Mouse (Mus musculus): ENCODE data around the gene Dpm3. TPM values are rescaled to one million over a fixed set of nuclear protein-coding genes. Genes with fewer than 3 reads are reported as not detected.

The Dpm3 gene
- total and polyA plus RNA-seq, 3 experiments = 237 to 271 TPM; not detected in 1

DNA sequence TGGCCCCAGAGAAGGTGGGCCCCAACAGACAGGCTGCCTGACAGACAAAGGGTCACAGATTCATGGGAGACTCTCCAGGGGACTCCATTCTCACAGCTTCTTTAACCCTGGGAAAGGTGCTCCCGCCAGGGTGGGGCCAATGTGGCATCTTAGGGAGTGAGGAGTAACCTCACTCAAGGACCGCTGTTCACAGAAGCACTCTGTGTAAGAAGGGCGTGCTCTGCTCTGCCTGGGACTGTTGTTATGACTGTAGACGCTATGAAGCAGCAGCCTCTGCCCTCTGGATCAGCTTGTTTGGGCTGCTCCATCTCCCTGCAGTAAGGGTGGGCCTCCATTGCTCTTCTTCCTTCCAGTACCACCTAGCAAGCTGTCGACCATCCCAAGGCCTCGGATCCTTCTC lies 45.3 kb downstream of the Dpm3 start:
- no peaks in the 10 kb centered on the region for H3K79me2 ChIP-seq (ENCODE audit: control insufficient read depth, insufficient read depth, low read length, poor library complexity)
- no peaks in the 10 kb centered on the region; a peak in 1 of 4 replicates for H3K36me3 ChIP-seq (ENCODE audit: control insufficient read depth in 1 of 2, insufficient read depth in 2 of 2, low read length in 2 of 2)
- TF ChIP-seq CHD1 (IDR thresholded peaks at IDR 0.05; ENCODE audit: low read depth, low read length) (no peak), UBTF (IDR thresholded peaks at IDR 0.05; ENCODE audit: borderline replicate concordance, insufficient read depth, low read depth, low read length) (no peak), POLR2A (IDR thresholded peaks at IDR 0.05; ENCODE audit: control insufficient read depth in 1 of 2, insufficient read depth in 1 of 2, low read depth in 1 of 2, low read length in 2 of 2, poor library complexity in 1 of 2) (no peak), NRF1 (IDR thresholded peaks at IDR 0.05; ENCODE audit: insufficient read depth, low read depth, low read length, poor library complexity, severe bottlenecking) (no peak), POLR2AphosphoS5 (IDR thresholded peaks at IDR 0.05; ENCODE audit: borderline replicate concordance, low read depth, low read length) (no peak), HCFC1 (IDR thresholded peaks at IDR 0.05; ENCODE audit: low read depth, low read length) (no peak), E2F4 (IDR thresholded peaks at IDR 0.05; ENCODE audit: borderline replicate concordance, low read depth, low read length) (no peak), RAD21 (IDR thresholded peaks at IDR 0.05; ENCODE audit: low read depth, low read length) (no peak), ZKSCAN1 (IDR thresholded peaks at IDR 0.05; ENCODE audit: low read depth, low read length) (no peak), GATA1 (IDR thresholded peaks at IDR 0.05; ENCODE audit: low read depth, low read length) (no peak), USF1 (IDR thresholded peaks at IDR 0.05; ENCODE audit: low read depth, low read length) (no peak), MAFK (IDR thresholded peaks at IDR 0.05; ENCODE audit: borderline replicate concordance, low read depth, low read length) (no peak), ZC3H11A (IDR thresholded peaks at IDR 0.05; ENCODE audit: low read depth, low read length) (no peak), POLR2AphosphoS2 (IDR thresholded peaks at IDR 0.05; ENCODE audit: low read length) (no peak), ZNF384 (IDR thresholded peaks at IDR 0.05; ENCODE audit: low read depth, low read length) (no peak)
- H3K4me1 ChIP-seq (ENCODE audit: control insufficient read depth in 1 of 2, insufficient read depth in 2 of 2, low read length in 2 of 2) = no peaks in the 10 kb centered on the region
- H3K27ac ChIP-seq (ENCODE audit: control insufficient read depth, low read depth, low read length) = no peak overlapping the region
- peaks cover 1 to 8% of the 10 kb centered on the region in 2 experiments; a peak in 3 of 4 replicates for H3K27me3 ChIP-seq (ENCODE audit: control insufficient read depth in 1 of 2, insufficient read depth in 2 of 2, low read length in 2 of 2)
- H3K9ac ChIP-seq (ENCODE audit: control insufficient read depth, low read depth, low read length, poor library complexity, severe bottlenecking) = no peak overlapping the region
- H3K9me3 ChIP-seq (replicated peaks; ENCODE audit: insufficient read depth, low read length) = no peaks in the 10 kb centered on the region
- no peak for DNase-seq (ENCODE audit: low read depth, low spot score)
- no peak overlapping the region for H3K4me3 ChIP-seq (ENCODE audit: control insufficient read depth in 1 of 2, insufficient read depth in 1 of 2, low read depth in 2 of 2, low read length in 2 of 2)

DNA sequence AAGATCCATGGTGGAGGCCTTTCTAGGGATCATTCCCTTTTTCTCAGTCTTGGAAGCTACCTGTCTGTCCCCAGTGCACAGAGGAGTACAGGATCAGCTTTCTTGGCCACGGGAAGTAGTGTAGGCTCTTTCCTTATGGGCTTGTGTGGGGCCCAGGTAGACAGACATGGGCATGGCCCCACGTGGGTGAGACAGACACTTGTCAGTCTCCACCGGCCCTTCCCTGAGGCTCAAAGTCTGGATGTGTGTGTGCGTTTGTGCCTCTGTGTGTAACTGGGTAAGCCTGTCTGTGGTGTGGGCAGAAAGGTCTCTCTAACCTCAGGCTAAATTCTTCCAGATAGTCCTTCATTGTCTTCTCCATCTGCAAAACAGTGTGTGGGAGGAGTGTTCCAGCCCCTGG lies 45.9 kb downstream of the Dpm3 start:
- H3K9ac ChIP-seq (ENCODE audit: control insufficient read depth, low read depth, low read length, poor library complexity, severe bottlenecking) = no peak overlapping the region
- TF ChIP-seq ZMIZ1 (IDR thresholded peaks at IDR 0.05; ENCODE audit: low read depth, low read length) = no peak
- no peak for TF ChIP-seq CTCF (IDR thresholded peaks at IDR 0.05 in 2 of 3, conservative IDR thresholded peaks at IDR 0.05 in 1 of 3; ENCODE audit: control insufficient read depth in 1 of 3, insufficient read depth in 1 of 3, low read depth in 2 of 3, low read length in 3 of 3, poor library complexity in 1 of 3, severe bottlenecking in 1 of 3)
- TF ChIP-seq GATA1 (IDR thresholded peaks at IDR 0.05; ENCODE audit: low read depth, low read length) = no peak
- TF ChIP-seq JUND (IDR thresholded peaks at IDR 0.05; ENCODE audit: low read depth, low read length) = no peak
- TF ChIP-seq HCFC1 (IDR thresholded peaks at IDR 0.05; ENCODE audit: low read depth, low read length) = no peak
- no peak for TF ChIP-seq ZKSCAN1 (IDR thresholded peaks at IDR 0.05; ENCODE audit: low read depth, low read length)
- TF ChIP-seq ETS1 (IDR thresholded peaks at IDR 0.05; ENCODE audit: low read depth, low read length) = no peak
- no peak for TF ChIP-seq MYC (IDR thresholded peaks at IDR 0.05; ENCODE audit: low read depth, low read length)
- TF ChIP-seq ZC3H11A (IDR thresholded peaks at IDR 0.05; ENCODE audit: low read depth, low read length) = no peak
- TF ChIP-seq USF2 (IDR thresholded peaks at IDR 0.05; ENCODE audit: borderline replicate concordance in 1 of 2, insufficient read depth in 1 of 2, low read depth in 1 of 2, low read length in 2 of 2) = no peak
- H3K4me1 ChIP-seq (ENCODE audit: control insufficient read depth in 1 of 2, insufficient read depth in 2 of 2, low read length in 2 of 2) = no peaks in the 10 kb centered on the region
- H3K27me3 ChIP-seq (ENCODE audit: control insufficient read depth in 1 of 2, insufficient read depth in 2 of 2, low read length in 2 of 2) = peaks cover 1 to 13% of the 10 kb centered on the region in 2 experiments; a peak in 3 of 4 replicates
- no peaks in the 10 kb centered on the region; a peak in 1 of 4 replicates for H3K36me3 ChIP-seq (ENCODE audit: control insufficient read depth in 1 of 2, insufficient read depth in 2 of 2, low read length in 2 of 2)
- no peaks in the 10 kb centered on the region for H3K9me3 ChIP-seq (replicated peaks; ENCODE audit: insufficient read depth, low read length)
- no peak overlapping the region for H3K4me3 ChIP-seq (ENCODE audit: control insufficient read depth in 1 of 2, insufficient read depth in 1 of 2, low read depth in 2 of 2, low read length in 2 of 2)
- H3K27ac ChIP-seq (ENCODE audit: control insufficient read depth, low read depth, low read length) = no peak overlapping the region
- no peaks in the 10 kb centered on the region for H3K79me2 ChIP-seq (ENCODE audit: control insufficient read depth, insufficient read depth, low read length, poor library complexity)
- DNase-seq (ENCODE audit: low read depth, low spot score) = no peak

Data from MEL (cell line).